Mouse (Mus musculus) small intestine, adult 2 months (tissue): Measurements from ENCODE around the gene Fam168a. TPM values are rescaled to one million over a fixed set of nuclear protein-coding genes. Genes with fewer than 3 reads are reported as not detected.

Experiments used
- H3K27ac ChIP-seq: fragments of 200-500 bp; 2 replicates; pipeline ENCODE4 v1.5.1; 2012; ENCODE audit warnings: low read depth, low read length, control low read depth, inconsistent platforms; ENCODE audit not compliant: insufficient read depth
- H3K27me3 ChIP-seq: fragments of 200-500 bp; 2 replicates; pipeline ENCODE4 v1.6.1; 2012; ENCODE audit warnings: mild to moderate bottlenecking, moderate library complexity, low read length, inconsistent platforms; ENCODE audit not compliant: control insufficient read depth, insufficient read depth
- H3K36me3 ChIP-seq: fragments of 200-500 bp; 2 replicates; pipeline ENCODE4 v1.6.1; 2012; ENCODE audit warnings: mild to moderate bottlenecking, low read length, control low read depth, inconsistent platforms; ENCODE audit not compliant: control insufficient read depth, insufficient read depth
- H3K4me1 ChIP-seq: fragments of 200-500 bp; 2 replicates; pipeline ENCODE4 v1.6.1; 2012; ENCODE audit warnings: low read length, inconsistent platforms, mixed read lengths; ENCODE audit not compliant: control insufficient read depth, insufficient read depth, insufficient read length
- H3K4me3 ChIP-seq: fragments of 200-500 bp; 2 replicates; pipeline ENCODE4 v1.5.1; 2012; ENCODE audit warnings: low read depth, mild to moderate bottlenecking, control low read depth, inconsistent platforms, low read length, moderate library complexity
- CTCF ChIP-seq: fragments of 200-500 bp; IDR thresholded peaks from 2 replicates; pipeline ENCODE4 v1.5.1; 2012; ENCODE audit warnings: low read depth, mild to moderate bottlenecking, control low read depth, inconsistent platforms, low read length, moderate library complexity, mixed read lengths; ENCODE audit not compliant: insufficient replicate concordance, insufficient read length; ENCODE audit errors: extremely low read depth
- POLR2A ChIP-seq: fragments of 200-500 bp; IDR thresholded peaks from 2 replicates; pipeline ENCODE4 v1.6.1; 2012; ENCODE audit warnings: low read depth, mild to moderate bottlenecking, control low read depth, inconsistent platforms, low read length, moderate library complexity
- WGBS: fragments of 180-500 bp; shearing (Covaris S2); methylation state at CpG from one replicate; pipeline ENCODE4 v1.1.7; 2018; 5-methylcytosine and 5-hydroxymethylcytosine counted together
- polyA plus RNA-seq: library from polyadenylated mRNA; depleted of rRNA; stranded (reverse); fragments of >200 nt; gene quantifications from 2 replicates; pipeline ENCODE4 v1.2.3, GENCODE M21; 2012

The Fam168a gene
- polyA plus RNA-seq, 1 experiment: 43.9 TPM

- no peaks in the 10 kb centered on the region for H3K36me3 ChIP-seq
- TF ChIP-seq CTCF (peak; percentile 87; the same call in 1 of the 2 replicates), POLR2A (no peak)
- peaks cover 4% of the 10 kb centered on the region for H3K4me1 ChIP-seq
- WGBS: 0% methylated on average over 3 of the region's 3 CpGs
- H3K27me3 ChIP-seq: no peaks in the 10 kb centered on the region; the same call in 1 of the 2 replicates
- H3K27ac ChIP-seq: no peak overlapping the region
- no peak overlapping the region for H3K4me3 ChIP-seq
These were observed 160.2 kb downstream of the Fam168a start for GRCm38 (mm10) chr7:100866675-100867074.

- no peak for TF ChIP-seq POLR2A
- no peak for TF ChIP-seq CTCF
- WGBS: 69% methylated on average over 2 of the region's 2 CpGs
- H3K4me3 ChIP-seq: no peak overlapping the region
- no peaks in the 10 kb centered on the region; the same call in 1 of the 2 replicates for H3K27me3 ChIP-seq
- no peak overlapping the region for H3K27ac ChIP-seq
- H3K4me1 ChIP-seq: peaks cover 3% of the 10 kb centered on the region
- H3K36me3 ChIP-seq: no peaks in the 10 kb centered on the region
These were observed 161.1 kb downstream of the Fam168a start for GRCm38 (mm10) chr7:100867561-100867960.

GRCm38 (mm10) chr7:100868551-100868950 lies 162.1 kb downstream of the Fam168a start:
- TF ChIP-seq CTCF (no peak), POLR2A (no peak)
- Histone ChIP-seq H3K27me3 (no peaks in the 10 kb centered on the region), H3K4me3 (no peak overlapping the region), H3K27ac (0 out of 2 replicates have a peak overlapping the region, but pooled peaks have one; percentile 8), H3K36me3 (no peaks in the 10 kb centered on the region), H3K4me1 (no peaks in the 10 kb centered on the region)
- WGBS: 65% methylated on average over 4 of the region's 4 CpGs

- no peaks in the 10 kb centered on the region for H3K27me3 ChIP-seq
- no peak for TF ChIP-seq POLR2A
- TF ChIP-seq CTCF: no peak
- 0 out of 2 replicates have a peak, but pooled peaks cover 1% of the 10 kb centered on the region for H3K4me1 ChIP-seq
- 84% methylated on average over 8 of the region's 8 CpGs for WGBS
- H3K27ac ChIP-seq: no peak overlapping the region
- H3K4me3 ChIP-seq: no peak overlapping the region
- H3K36me3 ChIP-seq: no peaks in the 10 kb centered on the region
These were observed 163.6 kb downstream of the Fam168a start for GRCm38 (mm10) chr7:100869877-100870629.

GRCm38 (mm10) chr7:100871355-100871754 lies 164.9 kb downstream of the Fam168a start:
- Histone ChIP-seq H3K4me3 (no peak overlapping the region), H3K27me3 (no peaks in the 10 kb centered on the region), H3K27ac (no peak overlapping the region), H3K4me1 (0 out of 2 replicates have a peak, but pooled peaks cover 1% of the 10 kb centered on the region), H3K36me3 (no peaks in the 10 kb centered on the region)
- TF ChIP-seq POLR2A (no peak), CTCF (no peak)
- 82% methylated on average over 4 of the region's 4 CpGs for WGBS

GRCm38 (mm10) chr7:100871892-100872291 lies 165.5 kb downstream of the Fam168a start:
- Histone ChIP-seq H3K36me3 (no peaks in the 10 kb centered on the region), H3K4me1 (0 out of 2 replicates have a peak, but pooled peaks cover 1% of the 10 kb centered on the region), H3K27ac (no peak overlapping the region), H3K4me3 (no peak overlapping the region), H3K27me3 (no peaks in the 10 kb centered on the region)
- no peak for TF ChIP-seq CTCF
- TF ChIP-seq POLR2A: no peak
- 49% methylated on average over 5 of the region's 5 CpGs for WGBS

GRCm38 (mm10) chr7:100873197-100873596 lies 166.8 kb downstream of the Fam168a start:
- H3K4me1 ChIP-seq: 0 out of 2 replicates have a peak, but pooled peaks cover 1% of the 10 kb centered on the region
- no peaks in the 10 kb centered on the region for H3K36me3 ChIP-seq
- no peak for TF ChIP-seq POLR2A
- no peak for TF ChIP-seq CTCF
- WGBS: 92% methylated on average over 13 of the region's 13 CpGs
- no peak overlapping the region for H3K4me3 ChIP-seq
- no peaks in the 10 kb centered on the region for H3K27me3 ChIP-seq
- H3K27ac ChIP-seq: no peak overlapping the region
